Mouse (Mus musculus) embryo, embryonic 10 days (tissue): ENCODE measurements around the gene Naa16.

ENCODE experiments used
- DNase-seq: peaks from one replicate; pipeline ENCODE4 v3.0.0-alpha.2; 2015; ENCODE audit warnings: low spot score

The Naa16 gene

GRCm38 (mm10) chr14:79330944-79331561 is 59.5 kb downstream of the Naa16 start:
- DNase-seq = no peak

GRCm38 (mm10) chr14:79327033-79327432 is 63.5 kb downstream of the Naa16 start:
- DNase-seq = peak; percentile 32

- DNase-seq = no peak
These were observed 66.3 kb downstream of the Naa16 start for GRCm38 (mm10) chr14:79324112-79324840.

- DNase-seq = no peak
These were observed 68.7 kb downstream of the Naa16 start for GRCm38 (mm10) chr14:79321881-79322280.

GRCm38 (mm10) chr14:79321152-79321551 is 69.4 kb downstream of the Naa16 start:
- DNase-seq = peak; percentile 84

GRCm38 (mm10) chr14:79317602-79318001 is 73.0 kb downstream of the Naa16 start:
- no peak for DNase-seq

- peak; percentile 57 for DNase-seq
These were observed 74.7 kb downstream of the Naa16 start for GRCm38 (mm10) chr14:79315877-79316276.

- DNase-seq = no peak
These were observed 76.2 kb downstream of the Naa16 start for GRCm38 (mm10) chr14:79314245-79315010.

GRCm38 (mm10) chr14:79313439-79314175 is 77.0 kb downstream of the Naa16 start:
- DNase-seq = no peak

- no peak for DNase-seq
These were observed 77.9 kb downstream of the Naa16 start for GRCm38 (mm10) chr14:79312719-79313118.

- DNase-seq = no peak
These were observed 78.6 kb downstream of the Naa16 start for GRCm38 (mm10) chr14:79311918-79312454.

GRCm38 (mm10) chr14:79309115-79309514 is 81.5 kb downstream of the Naa16 start:
- no peak for DNase-seq

- no peak for DNase-seq
These were observed 82.2 kb downstream of the Naa16 start for GRCm38 (mm10) chr14:79308364-79308763.

GRCm38 (mm10) chr14:79307908-79308307 is 82.7 kb downstream of the Naa16 start:
- no peak for DNase-seq

- no peak for DNase-seq
These were observed 83.4 kb downstream of the Naa16 start for GRCm38 (mm10) chr14:79307138-79307537.

- no peak for DNase-seq
These were observed 85.6 kb downstream of the Naa16 start for GRCm38 (mm10) chr14:79304873-79305464.

- DNase-seq = no peak
These were observed 87.4 kb downstream of the Naa16 start for GRCm38 (mm10) chr14:79303150-79303549.

GRCm38 (mm10) chr14:79301466-79301875 is 89.1 kb downstream of the Naa16 start, which contains the start of gene Rgcc:
Gene Rgcc, minus strand, starts transcription at chr14:79301645.
- peak; percentile 98 for DNase-seq

- peak; percentile 42 for DNase-seq
These were observed 89.8 kb downstream of the Naa16 start for GRCm38 (mm10) chr14:79300641-79301350.

- peak; percentile 36 for DNase-seq
These were observed 90.8 kb downstream of the Naa16 start for GRCm38 (mm10) chr14:79299796-79300195.

- DNase-seq = no peak
These were observed 91.3 kb downstream of the Naa16 start for GRCm38 (mm10) chr14:79299230-79299629.
